In the genomic region with DNA sequence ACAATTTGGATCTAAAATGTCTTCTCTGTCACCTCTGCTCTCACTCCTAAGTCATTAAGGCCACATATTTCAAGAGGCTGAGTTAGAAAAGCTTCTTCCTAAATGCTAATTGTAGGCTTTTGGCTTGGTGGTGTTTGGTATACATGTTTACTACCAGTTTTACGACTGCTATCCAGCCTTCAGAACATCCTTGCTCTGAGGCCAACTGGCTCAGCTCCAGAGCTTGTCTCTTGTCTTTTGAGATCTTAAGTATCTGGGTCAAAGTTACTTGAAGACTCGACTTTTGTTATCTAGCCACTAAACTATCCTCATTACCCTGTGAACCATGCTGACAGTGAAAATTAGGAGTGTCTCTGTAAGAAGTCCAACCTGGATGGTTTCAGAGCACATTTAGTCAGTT, we compare ENCODE assay signal across 13 mouse cellular contexts. TPM values are rescaled to one million over a fixed set of nuclear protein-coding genes. Genes with fewer than 3 reads are reported as not detected.
DNase-seq lines count a peak whose midpoint lies in the region; ATAC-seq and TF ChIP-seq lines count a peak whose summit lies in the region.
"Had no signal": no experiment of that assay in that cellular context is flagged by ENCODE, and none has a peak within 500 bp of the region (broad histone marks: within the 10 kb centered on the region; RNA-seq: fewer than 3 reads in every experiment).

No protein-coding gene starts in this region.

- 48% methylated on average over 2 of the region's 2 CpGs for WGBS in hindbrain, postnatal 0 days
- 74% methylated on average over 2 of the region's 2 CpGs for WGBS in hindbrain, embryonic 16.5 days

- H3K36me3 ChIP-seq in hindbrain, postnatal 0 days (ENCODE audit: insufficient read depth, low read length): no peaks in the 10 kb centered on the region
- no peaks in the 10 kb centered on the region for H3K36me3 ChIP-seq in hindbrain, embryonic 16.5 days (ENCODE audit: control insufficient read depth, insufficient read depth, low read length)
- H3K36me3 ChIP-seq: limb, embryonic 12.5 days had no signal

- no peak overlapping the region for H3K9ac ChIP-seq in hindbrain, postnatal 0 days (replicated peaks; ENCODE audit: low read length)
- no peak overlapping the region for H3K9ac ChIP-seq in hindbrain, embryonic 16.5 days (ENCODE audit: low read depth, low read length)
- H3K9ac ChIP-seq: limb, embryonic 12.5 days had no signal

- H3K27me3 ChIP-seq in hindbrain, postnatal 0 days (ENCODE audit: insufficient read depth, low read length): no peaks in the 10 kb centered on the region
- no peaks in the 10 kb centered on the region for H3K27me3 ChIP-seq in hindbrain, embryonic 16.5 days (replicated peaks; ENCODE audit: control insufficient read depth, insufficient read depth, low read length)
- H3K27me3 ChIP-seq: limb, embryonic 12.5 days; megakaryocyte, embryonic 14.5 days had no signal

- no peak for ATAC-seq in hindbrain, postnatal 0 days
- no peak for ATAC-seq in hindbrain, embryonic 16.5 days
- ATAC-seq: forebrain, embryonic 16.5 days had no signal

- H3K4me3 ChIP-seq in hindbrain, postnatal 0 days (ENCODE audit: low read length): no peak overlapping the region
- no peak overlapping the region for H3K4me3 ChIP-seq in hindbrain, embryonic 16.5 days (ENCODE audit: low read length)
- H3K4me3 ChIP-seq: heart, adult 2 months; limb, embryonic 12.5 days; megakaryocyte, embryonic 14.5 days had no signal

- DNase-seq in hindbrain, postnatal 0 days (ENCODE audit: low spot score): peak; percentile 4
- peak; percentile 17 for DNase-seq in adrenal gland, adult 8-10 months
- DNase-seq in kidney, adult 18-20 months: peak; percentile 50
- DNase-seq in kidney, postnatal 4 days: peak; percentile 69 to 80
- no peak for DNase-seq in heart, adult 18-20 months
- DNase-seq in right cerebral cortex, postnatal 36 days (ENCODE audit: low spot score in 2 of 2): no peak
- DNase-seq: heart, adult 2 months; lung, adult 18-20 months; thymus, adult 18-20 months had no signal

- no peak overlapping the region for H3K4me2 ChIP-seq in hindbrain, postnatal 0 days (ENCODE audit: low read depth, low read length)
- H3K4me2 ChIP-seq in hindbrain, embryonic 16.5 days (ENCODE audit: low read length): no peak overlapping the region
- H3K4me2 ChIP-seq: limb, embryonic 12.5 days had no signal

- TF ChIP-seq CTCF in hindbrain, postnatal 0 days (IDR thresholded peaks at IDR 0.05; ENCODE audit: low read depth): no peak

- no peaks in the 10 kb centered on the region for H3K4me1 ChIP-seq in hindbrain, postnatal 0 days (ENCODE audit: insufficient read depth, low read length)
- no peaks in the 10 kb centered on the region for H3K4me1 ChIP-seq in hindbrain, embryonic 16.5 days (ENCODE audit: control insufficient read depth, insufficient read depth, low read depth, low read length)

- H3K27ac ChIP-seq in hindbrain, postnatal 0 days: no peak overlapping the region
- H3K27ac ChIP-seq in hindbrain, embryonic 16.5 days (ENCODE audit: low read depth, low read length): no peak overlapping the region
- H3K27ac ChIP-seq: limb, embryonic 12.5 days had no signal

- H3K9me3 ChIP-seq in hindbrain, postnatal 0 days (ENCODE audit: low read length): no peaks in the 10 kb centered on the region
- no peaks in the 10 kb centered on the region for H3K9me3 ChIP-seq in hindbrain, embryonic 16.5 days (ENCODE audit: control insufficient read depth, low read length)
- H3K9me3 ChIP-seq: limb, embryonic 12.5 days; megakaryocyte, embryonic 14.5 days had no signal

RNA-seq across cellular contexts. Expression of a gene that starts 44.0 kb away (rescaled TPM):
- 15.1 and 16.1 TPM in 2 replicates for total RNA-seq in hindbrain, postnatal 0 days (2014; rRNA removed)
- 4.2 and 4.3 TPM in 2 replicates for polyA plus RNA-seq in hindbrain, postnatal 0 days (2015; fragmentation: Nextera tagmentation; extraction: Ambion mirVana)
- 4.1 and 4.2 TPM in 2 replicates for polyA plus RNA-seq in hindbrain, embryonic 16.5 days (2015; fragmentation: Nextera tagmentation; extraction: Ambion mirVana)
- total RNA-seq in adrenal gland, adult 8-10 months (2022): 100 to 1,000 TPM in 2 of 4 experiments, 10 to 100 TPM in 2; 21.9 to 151 (median 82.6) TPM
- 10 to 100 TPM; 38.3 to 46.0 TPM for total RNA-seq in heart, adult 18-20 months (2021)

Comparison
In these comparisons a context has a peak if more than half of its experiments do, and no peak if none do; other contexts are left out.
1. DNase-seq: peak in hindbrain, postnatal 0 days (single experiment), adrenal gland, adult 8-10 months (single experiment), kidney, adult 18-20 months (single experiment) and kidney, postnatal 4 days (2 of 2); none in heart, adult 18-20 months (0 of 2) and right cerebral cortex, postnatal 36 days (0 of 2).